Mouse (Mus musculus) embryonic facial prominence, embryonic 10.5 days (tissue): ENCODE measurements around the gene Mpl. TPM values are rescaled to one million over a fixed set of nuclear protein-coding genes. Genes with fewer than 3 reads are reported as not detected.

Experiments
- DNase-seq: peaks from one replicate; pipeline ENCODE4 v3.0.0-alpha.2; 2017; ENCODE audit warnings: low spot score
- H3K27ac ChIP-seq: fragments of 300-500 bp; sonication (generic); replicated peaks from 2 replicates; pipeline ENCODE4 v1.5.1; 2016; ENCODE audit warnings: mild to moderate bottlenecking
- H3K27me3 ChIP-seq: fragments of 300-500 bp; sonication (generic); replicated peaks from 2 replicates; pipeline ENCODE4 v1.6.1; 2016; ENCODE audit warnings: low read depth, mild to moderate bottlenecking; ENCODE audit not compliant: poor library complexity, severe bottlenecking
- H3K36me3 ChIP-seq: fragments of 300-500 bp; sonication (generic); replicated peaks from 2 replicates; pipeline ENCODE4 v1.6.1; 2016; ENCODE audit warnings: mild to moderate bottlenecking, moderate library complexity
- H3K4me1 ChIP-seq: fragments of 300-500 bp; sonication (generic); 2 replicates; pipeline ENCODE4 v1.6.1; 2016
- H3K4me3 ChIP-seq: fragments of 300-500 bp; sonication (generic); 2 replicates; pipeline ENCODE4 v1.5.1; 2016; ENCODE audit warnings: mild to moderate bottlenecking, moderate library complexity
- H3K9me3 ChIP-seq: fragments of 300-500 bp; sonication (generic); 2 replicates; pipeline ENCODE4 v1.6.1; 2016; ENCODE audit warnings: mild to moderate bottlenecking
- WGBS: fragments of 180-500 bp; shearing (Covaris S2); methylation state at CpG from one replicate; pipeline ENCODE4 v1.1.7; 2016; 5-methylcytosine and 5-hydroxymethylcytosine counted together
- polyA plus RNA-seq: library from polyadenylated mRNA; unstranded; fragments of >200 nt; fragmentation: Nextera tagmentation; extraction: Ambion mirVana; gene quantifications from 2 replicates; pipeline ENCODE4 v1.2.1, GENCODE M21; 2016

Mpl gene
- polyA plus RNA-seq, 1 experiment from 2014 or later = 1.2 TPM

- WGBS = 95% methylated on average over 3 of the region's 3 CpGs
- no peaks in the 10 kb centered on the region for H3K4me1 ChIP-seq
- no peaks in the 10 kb centered on the region for H3K27me3 ChIP-seq
- H3K27ac ChIP-seq = no peak overlapping the region
- no peak overlapping the region for H3K4me3 ChIP-seq
- H3K36me3 ChIP-seq = peaks cover 75% of the 10 kb centered on the region
- DNase-seq = no peak
- H3K9me3 ChIP-seq = no peaks in the 10 kb centered on the region
These were observed 35.9 kb downstream of the Mpl start for GRCm38 (mm10) chr4:118421384-118421783.

GRCm38 (mm10) chr4:118417112-118417797 is 40.1 kb downstream of the Mpl start:
- Histone ChIP-seq H3K27ac (no peak overlapping the region), H3K36me3 (peaks cover 100% of the 10 kb centered on the region), H3K9me3 (no peaks in the 10 kb centered on the region), H3K4me3 (no peak overlapping the region), H3K27me3 (no peaks in the 10 kb centered on the region), H3K4me1 (no peaks in the 10 kb centered on the region)
- DNase-seq = no peak
- 72% methylated on average over 13 of the region's 13 CpGs for WGBS

- Histone ChIP-seq H3K27ac (no peak overlapping the region), H3K4me3 (no peak overlapping the region), H3K27me3 (no peaks in the 10 kb centered on the region), H3K9me3 (no peaks in the 10 kb centered on the region), H3K36me3 (peaks cover 100% of the 10 kb centered on the region), H3K4me1 (no peaks in the 10 kb centered on the region)
- no peak for DNase-seq
- WGBS = 89% methylated on average over 5 of the region's 5 CpGs
These were observed 41.0 kb downstream of the Mpl start for GRCm38 (mm10) chr4:118416329-118416728.

GRCm38 (mm10) chr4:118415779-118416178 is 41.5 kb downstream of the Mpl start:
- Histone ChIP-seq H3K36me3 (peaks cover 100% of the 10 kb centered on the region), H3K4me1 (no peaks in the 10 kb centered on the region), H3K4me3 (no peak overlapping the region), H3K27ac (no peak overlapping the region), H3K9me3 (no peaks in the 10 kb centered on the region), H3K27me3 (no peaks in the 10 kb centered on the region)
- DNase-seq = no peak
- WGBS = 88% methylated on average over 2 of the region's 2 CpGs

GRCm38 (mm10) chr4:118413553-118413952 is 43.8 kb downstream of the Mpl start:
- peaks cover 78% of the 10 kb centered on the region for H3K36me3 ChIP-seq
- H3K4me1 ChIP-seq = peaks cover 12% of the 10 kb centered on the region
- no peak overlapping the region for H3K27ac ChIP-seq
- H3K27me3 ChIP-seq = no peaks in the 10 kb centered on the region
- no peaks in the 10 kb centered on the region for H3K9me3 ChIP-seq
- no peak for DNase-seq
- no peak overlapping the region for H3K4me3 ChIP-seq
- WGBS = 92% methylated on average over 5 of the region's 5 CpGs

GRCm38 (mm10) chr4:118410871-118411270 is 46.4 kb downstream of the Mpl start:
- H3K27me3 ChIP-seq = no peaks in the 10 kb centered on the region
- no peaks in the 10 kb centered on the region for H3K9me3 ChIP-seq
- no peak for DNase-seq
- no peak overlapping the region for H3K4me3 ChIP-seq
- WGBS = 88% methylated on average over 5 of the region's 5 CpGs
- H3K4me1 ChIP-seq = peaks cover 20% of the 10 kb centered on the region
- no peak overlapping the region for H3K27ac ChIP-seq
- H3K36me3 ChIP-seq = peaks cover 52% of the 10 kb centered on the region

GRCm38 (mm10) chr4:118409142-118409900 is 48.0 kb downstream of the Mpl start, which contains the start of the genes Szt2 and Med8:
Gene Szt2 (minus strand): TSS chr4:118409273.
Gene Med8 (plus strand): TSS chr4:118409337.
- H3K27me3 ChIP-seq = no peaks in the 10 kb centered on the region
- peak within 1 kb of the TSS; percentile 88 for H3K27ac ChIP-seq
- peak; percentile 93 for DNase-seq
- H3K4me1 ChIP-seq = peaks cover 20% of the 10 kb centered on the region
- under 1% methylated on average over 53 of the region's 53 CpGs for WGBS
- H3K9me3 ChIP-seq = no peaks in the 10 kb centered on the region
- H3K4me3 ChIP-seq = peak within 1 kb of the TSS; percentile 99
- H3K36me3 ChIP-seq = peaks cover 51% of the 10 kb centered on the region

GRCm38 (mm10) chr4:118402701-118403100 is 54.6 kb downstream of the Mpl start:
- peaks cover 75% of the 10 kb centered on the region for H3K36me3 ChIP-seq
- H3K27ac ChIP-seq = no peak overlapping the region
- DNase-seq = no peak
- no peaks in the 10 kb centered on the region for H3K4me1 ChIP-seq
- H3K9me3 ChIP-seq = no peaks in the 10 kb centered on the region
- H3K27me3 ChIP-seq = no peaks in the 10 kb centered on the region
- WGBS = 91% methylated on average over 12 of the region's 12 CpGs
- H3K4me3 ChIP-seq = no peak overlapping the region

- Histone ChIP-seq H3K27me3 (no peaks in the 10 kb centered on the region), H3K36me3 (peaks cover 83% of the 10 kb centered on the region)
- 98% methylated on average over 5 of the region's 5 CpGs for WGBS
These were observed 55.4 kb downstream of the Mpl start for GRCm38 (mm10) chr4:118401918-118402317.

GRCm38 (mm10) chr4:118401421-118401820 is 55.9 kb downstream of the Mpl start:
- H3K9me3 ChIP-seq = no peaks in the 10 kb centered on the region
- H3K4me1 ChIP-seq = no peaks in the 10 kb centered on the region
- H3K36me3 ChIP-seq = peaks cover 88% of the 10 kb centered on the region
- H3K27ac ChIP-seq = no peak overlapping the region
- H3K4me3 ChIP-seq = no peak overlapping the region
- 90% methylated on average over 3 of the region's 3 CpGs for WGBS
- DNase-seq = no peak
- H3K27me3 ChIP-seq = no peaks in the 10 kb centered on the region

More at GRCm38 (mm10) chr4:118401918-118402317, 55.4 kb downstream of the Mpl start:
- no peaks in the 10 kb centered on the region for H3K4me1 ChIP-seq
- H3K9me3 ChIP-seq = no peaks in the 10 kb centered on the region
- no peak for DNase-seq
- H3K27ac ChIP-seq = no peak overlapping the region
- no peak overlapping the region for H3K4me3 ChIP-seq

- H3K27ac ChIP-seq = no peak overlapping the region
- H3K36me3 ChIP-seq = peaks cover 98% of the 10 kb centered on the region
- DNase-seq = no peak
- no peak overlapping the region for H3K4me3 ChIP-seq
- no peaks in the 10 kb centered on the region for H3K9me3 ChIP-seq
- no peaks in the 10 kb centered on the region for H3K4me1 ChIP-seq
- H3K27me3 ChIP-seq = no peaks in the 10 kb centered on the region
- 95% methylated on average over 6 of the region's 6 CpGs for WGBS
These were observed 58.9 kb downstream of the Mpl start for GRCm38 (mm10) chr4:118398400-118398799.

GRCm38 (mm10) chr4:118396433-118396832 is 60.9 kb downstream of the Mpl start:
- no peak overlapping the region for H3K27ac ChIP-seq
- H3K4me3 ChIP-seq = no peak overlapping the region
- H3K36me3 ChIP-seq = peaks cover 98% of the 10 kb centered on the region
- no peak for DNase-seq
- no peaks in the 10 kb centered on the region for H3K9me3 ChIP-seq
- no peaks in the 10 kb centered on the region for H3K4me1 ChIP-seq
- WGBS = 73% methylated on average over 3 of the region's 3 CpGs
- H3K27me3 ChIP-seq = no peaks in the 10 kb centered on the region

- Histone ChIP-seq H3K9me3 (no peaks in the 10 kb centered on the region), H3K36me3 (peaks cover 99% of the 10 kb centered on the region), H3K27ac (no peak overlapping the region), H3K27me3 (no peaks in the 10 kb centered on the region), H3K4me3 (no peak overlapping the region), H3K4me1 (no peaks in the 10 kb centered on the region)
- DNase-seq = no peak
- 91% methylated on average over 4 of the region's 4 CpGs for WGBS
These were observed 62.0 kb downstream of the Mpl start for GRCm38 (mm10) chr4:118395289-118395688.
